Mouse (Mus musculus): Measurements from ENCODE around the gene Gle1.
"Not testable (repeated sequence)": the region's sequence is repeated elsewhere in the genome, so short reads cannot be mapped to it uniquely, and the experiment has no call there.

GRCm38 (mm10) chr2:29886659-29887292 is 48.5 kb upstream of the Gle1 start:
- peak; percentile 15 for TF ChIP-seq CTCF (conservative IDR thresholded peaks at IDR 0.05; ENCODE audit: low read length)
- not testable (repeated sequence) for TF ChIP-seq NANOG (IDR thresholded peaks at IDR 0.05; ENCODE audit: borderline replicate concordance, low read length)
